Mouse (Mus musculus) granulocyte monocyte progenitor cell, adult 5-6 weeks (primary cell): ENCODE data around the gene Slc6a9. TPM values are rescaled to one million over a fixed set of nuclear protein-coding genes. Genes with fewer than 3 reads are reported as not detected.
A peak's percentile ranks its signal among the peaks of the same experiment; 100 is the strongest.

Experiments used
- ATAC-seq: replicated peaks from 2 replicates; pipeline ENCODE4 v1.8.0; 2016; ENCODE audit warnings: mild to moderate bottlenecking, moderate TSS enrichment, inconsistent platforms; ENCODE audit not compliant: poor library complexity, severe bottlenecking
- total RNA-seq, 2 experiments: library from RNA; stranded (forward) in 1 of 2; stranded (reverse) in 1 of 2; fragments of 200-712, 200-1000 nt in 1 of 2; fragments of >200 nt in 1 of 2; fragmentation: Nextera tagmentation in 1 of 2; gene quantifications; 2 replicates each; pipeline ENCODE4 v1.2.3; 2014 to 2017

The Slc6a9 gene
- total RNA-seq, 2 experiments from 2014 or later = not detected

GRCm38 (mm10) chr4:117871787-117872186 lies 37.5 kb downstream of the Slc6a9 start:
- no peak for ATAC-seq

DNA sequence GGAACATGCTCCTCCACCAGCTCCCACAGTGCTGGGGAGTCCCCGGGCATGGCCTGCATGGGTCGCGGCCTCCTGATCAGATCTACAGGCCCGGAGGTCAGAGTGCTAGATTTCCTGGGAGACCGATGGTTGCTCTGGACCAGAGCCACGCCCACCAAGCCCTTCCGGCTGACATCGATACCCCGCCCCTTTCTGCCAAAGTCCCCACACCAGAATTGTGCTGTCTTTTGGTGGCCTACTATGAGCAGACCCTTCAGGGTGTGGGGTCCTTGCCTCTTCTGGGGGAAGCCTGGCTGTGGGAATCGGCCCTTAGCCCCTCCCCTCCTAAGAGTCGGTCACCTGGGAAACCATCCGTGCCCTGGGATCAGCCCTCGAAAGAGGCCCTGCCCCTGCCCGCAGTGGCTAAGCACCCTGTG lies 38.2 kb downstream of the Slc6a9 start, which contains the start of gene Ccdc24:
Gene Ccdc24, minus strand, starts transcription at position 87 of the 416 bp plus-strand sequence.
- peak; percentile 38; the same call in 1 of the 2 replicates for ATAC-seq

DNA sequence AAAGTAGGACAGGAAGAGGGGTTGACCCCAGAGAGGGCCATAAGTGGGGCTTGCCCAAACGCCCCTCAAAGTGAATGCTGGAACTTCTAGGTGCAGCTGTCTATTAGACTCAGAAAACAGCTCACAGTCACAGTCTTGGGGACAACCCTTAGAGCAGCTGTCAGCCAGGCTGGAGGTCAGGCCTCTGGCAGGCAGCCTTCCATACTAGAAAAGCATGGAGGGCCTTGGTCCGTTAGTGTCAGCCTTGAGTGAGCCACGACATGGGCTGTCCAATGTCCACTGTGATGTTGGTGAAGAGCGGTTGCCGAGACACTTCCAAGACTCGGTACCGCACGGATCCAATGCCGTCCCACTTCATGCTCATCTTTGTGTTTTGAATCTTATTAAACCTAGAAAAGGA lies 39.3 kb downstream of the Slc6a9 start:
- ATAC-seq = no peak

DNA sequence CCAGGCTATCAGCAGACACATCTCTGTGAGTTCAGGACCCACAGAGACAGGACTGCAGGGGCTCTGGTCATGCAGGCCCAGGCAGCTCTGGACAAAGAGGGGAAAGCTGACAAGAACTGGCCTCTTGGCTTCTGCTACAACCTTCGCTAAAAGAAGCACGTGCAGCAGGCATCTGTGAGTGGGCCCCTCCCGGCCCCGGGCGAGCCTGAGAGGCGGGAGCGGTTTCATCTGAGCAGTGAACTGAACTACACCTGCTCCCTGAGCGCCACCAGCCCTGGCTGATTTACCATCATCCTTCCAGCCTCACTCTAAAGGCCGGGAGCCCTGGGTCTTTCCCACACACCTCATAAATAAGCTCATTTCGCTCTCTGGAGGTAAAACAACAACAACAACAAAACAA lies 44.0 kb downstream of the Slc6a9 start:
- no peak for ATAC-seq

DNA sequence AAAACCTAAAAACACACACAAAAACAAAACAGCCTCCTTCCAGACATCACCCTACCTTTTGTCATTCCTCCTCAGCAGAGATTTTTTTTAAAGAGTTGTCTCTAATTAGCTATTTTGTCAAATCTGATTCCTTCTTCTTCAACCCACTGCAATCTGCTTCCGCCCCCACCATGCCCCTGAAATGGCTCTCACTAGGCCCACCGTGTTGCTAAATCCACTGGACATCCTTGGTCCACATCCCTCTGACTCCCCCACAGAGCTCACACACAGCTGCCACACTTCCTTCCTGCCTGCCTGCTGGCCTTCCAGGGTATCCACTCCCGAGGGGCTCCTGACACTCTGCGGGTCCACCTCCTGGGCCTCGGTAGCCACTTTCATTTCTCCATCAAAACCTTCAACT lies 44.4 kb downstream of the Slc6a9 start:
- ATAC-seq = no peak

DNA sequence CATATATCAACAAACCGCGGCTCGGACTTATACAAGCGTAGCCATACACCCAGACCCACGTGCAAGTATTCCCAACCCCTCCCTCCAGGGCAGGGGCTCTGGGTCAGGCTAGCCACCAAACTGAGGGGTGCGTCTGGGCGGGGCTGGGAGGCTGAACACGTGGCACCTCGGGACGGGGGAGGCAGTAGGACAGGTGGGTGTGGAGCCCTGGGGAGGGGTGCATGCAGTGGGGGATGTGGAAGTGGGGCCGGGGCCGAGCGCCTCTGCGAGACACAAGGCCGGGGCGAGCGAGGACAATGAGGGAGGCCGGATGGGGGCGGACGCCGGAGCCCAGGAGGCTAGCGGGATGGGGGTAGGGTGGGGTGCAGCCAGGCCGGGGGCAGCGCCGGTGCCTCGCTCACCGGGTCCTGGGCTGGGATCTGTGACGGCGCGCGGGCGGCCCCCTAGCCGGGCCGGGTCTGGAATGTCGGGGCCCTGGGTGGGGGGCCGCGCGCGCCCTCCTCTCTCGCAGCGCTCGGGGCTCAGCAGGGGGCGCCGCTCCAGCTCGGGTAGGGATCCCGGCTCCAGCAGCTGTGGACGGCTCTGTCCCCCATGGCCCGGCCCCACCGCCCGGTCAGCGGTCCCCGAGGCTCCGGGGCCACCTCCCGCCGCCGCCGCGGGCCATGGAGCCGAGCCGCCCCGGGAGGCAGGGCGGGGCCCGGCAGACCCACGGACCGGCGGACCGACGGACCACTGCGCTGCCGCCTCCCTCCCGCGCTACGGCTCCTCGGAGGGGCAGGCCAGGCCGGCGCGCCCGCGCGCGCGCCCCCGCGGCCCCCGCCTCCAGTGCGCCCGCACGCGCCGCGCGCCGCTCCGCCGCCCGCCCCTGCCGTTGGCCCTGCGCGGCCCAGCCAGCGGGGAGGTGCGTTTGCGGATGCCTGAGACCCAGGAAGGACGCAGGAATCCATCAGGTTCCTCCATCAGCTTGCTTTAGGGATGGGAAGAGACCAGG lies 48.7 kb downstream of the Slc6a9 start, which contains the start of gene B4galt2:
Gene B4galt2, minus strand, starts transcription at position 787 of the 991 bp plus-strand sequence.
- 0 out of 2 replicates have a peak, but pooled peaks have one; percentile 1 for ATAC-seq

- no peak for ATAC-seq
Measured at GRCm38 (mm10) chr4:117884146-117884545, 49.8 kb downstream of the Slc6a9 start.

GRCm38 (mm10) chr4:117885093-117885492 lies 50.8 kb downstream of the Slc6a9 start:
- ATAC-seq = no peak

GRCm38 (mm10) chr4:117885994-117886393 lies 51.7 kb downstream of the Slc6a9 start:
- ATAC-seq = peak; percentile 48

GRCm38 (mm10) chr4:117886644-117887043 lies 52.3 kb downstream of the Slc6a9 start:
- ATAC-seq = peak; percentile 54

DNA sequence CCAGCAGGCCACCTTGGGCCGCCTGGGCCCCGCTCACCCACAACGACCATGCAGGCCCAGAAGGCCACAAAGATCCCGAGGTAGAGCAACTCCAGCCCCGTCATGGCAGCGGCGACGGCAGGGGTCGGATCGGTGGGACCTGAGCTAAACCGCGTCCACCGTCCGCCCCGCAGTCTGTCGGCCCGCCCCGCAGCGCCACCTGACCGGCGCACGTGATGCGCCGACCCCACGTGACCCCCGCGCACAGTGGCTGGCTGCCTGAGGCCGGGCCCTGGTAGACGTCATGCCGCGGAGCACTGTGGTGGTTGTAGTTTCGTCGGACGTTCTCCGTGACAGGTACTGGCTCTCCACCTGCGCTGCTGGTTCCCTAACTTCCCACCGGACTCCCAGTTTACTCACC lies 52.8 kb downstream of the Slc6a9 start, which contains the start of gene Atp6v0b:
Gene Atp6v0b, minus strand, starts transcription at position 201 of the 400 bp plus-strand sequence.
- peak; percentile 59 for ATAC-seq

DNA sequence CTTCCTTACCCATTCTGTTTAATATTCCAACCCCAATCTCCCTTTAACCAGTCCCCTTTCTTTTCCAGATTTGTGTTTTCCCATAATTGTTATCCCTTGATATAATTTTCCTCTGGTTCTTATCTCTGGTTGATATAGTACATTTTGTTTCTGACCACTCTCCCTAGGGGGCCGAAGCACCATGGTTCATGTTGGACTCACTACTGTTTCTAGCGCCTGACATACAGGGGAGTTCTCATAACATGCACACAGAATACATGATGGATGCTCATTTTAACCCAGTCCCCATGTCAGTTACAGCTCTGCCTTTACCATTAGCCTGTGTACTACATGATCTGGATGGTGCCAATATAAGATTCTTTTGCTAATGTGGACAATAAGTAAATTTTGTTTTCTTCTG lies 53.6 kb downstream of the Slc6a9 start:
- ATAC-seq = no peak

- ATAC-seq = no peak
Measured at GRCm38 (mm10) chr4:117889471-117889870, 55.2 kb downstream of the Slc6a9 start.

DNA sequence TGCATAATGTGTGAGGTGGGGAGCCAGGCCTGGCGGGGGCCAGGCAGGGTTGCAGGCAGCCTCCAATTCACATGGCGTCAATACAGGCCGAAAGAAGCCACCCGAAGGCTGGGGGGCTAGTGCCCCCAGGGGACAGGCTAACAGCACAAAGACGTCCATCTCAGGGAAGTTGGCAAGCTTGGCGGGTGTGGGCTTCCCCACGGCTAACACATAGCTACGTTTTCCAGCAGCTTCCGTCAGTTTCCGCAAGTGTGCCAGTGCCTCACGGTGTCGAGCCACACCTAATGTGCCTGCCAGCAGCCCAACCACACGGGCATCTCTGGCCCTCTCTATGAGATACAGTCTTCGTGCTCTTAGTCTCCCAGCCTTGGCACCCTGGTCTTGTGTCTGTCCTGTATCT lies 55.7 kb downstream of the Slc6a9 start:
- no peak for ATAC-seq

- no peak for ATAC-seq
Measured at GRCm38 (mm10) chr4:117890750-117891149, 56.4 kb downstream of the Slc6a9 start.

DNA sequence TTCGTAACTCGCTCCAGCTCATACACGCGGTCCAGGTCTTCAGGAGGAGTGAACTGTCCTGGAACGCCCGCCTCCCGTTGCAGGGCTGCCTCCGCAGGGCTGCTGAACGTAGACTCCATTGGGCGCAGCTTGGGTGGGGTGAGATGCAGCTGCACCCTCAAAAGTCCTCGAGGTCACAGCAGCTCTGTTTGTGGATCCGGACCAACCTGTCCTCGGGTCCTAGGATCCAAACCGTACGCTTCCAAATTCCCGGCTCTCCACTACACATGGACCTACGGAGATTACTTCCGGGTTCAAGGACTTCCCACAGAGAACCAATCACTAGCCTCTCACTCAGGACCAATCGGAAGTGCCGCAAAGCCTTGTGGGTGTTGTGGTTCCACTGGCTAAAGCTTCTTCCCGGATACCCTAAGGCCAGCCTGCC lies 57.4 kb downstream of the Slc6a9 start, which contains the start of gene Dph2:
Gene Dph2, minus strand, starts transcription at position 295 of the 424 bp plus-strand sequence.
- peak; percentile 90 for ATAC-seq

GRCm38 (mm10) chr4:117893376-117893775 lies 59.1 kb downstream of the Slc6a9 start:
- ATAC-seq = peak; percentile 40

- ATAC-seq = no peak
Measured at GRCm38 (mm10) chr4:117894601-117895000, 60.3 kb downstream of the Slc6a9 start.

- no peak for ATAC-seq
Measured at GRCm38 (mm10) chr4:117895339-117895738, 61.0 kb downstream of the Slc6a9 start.

- no peak for ATAC-seq
Measured at GRCm38 (mm10) chr4:117896031-117896430, 61.7 kb downstream of the Slc6a9 start.

GRCm38 (mm10) chr4:117898111-117898510 lies 63.8 kb downstream of the Slc6a9 start:
- no peak for ATAC-seq
